Mouse (Mus musculus): ENCODE results near the gene Sema4b.

DNA sequence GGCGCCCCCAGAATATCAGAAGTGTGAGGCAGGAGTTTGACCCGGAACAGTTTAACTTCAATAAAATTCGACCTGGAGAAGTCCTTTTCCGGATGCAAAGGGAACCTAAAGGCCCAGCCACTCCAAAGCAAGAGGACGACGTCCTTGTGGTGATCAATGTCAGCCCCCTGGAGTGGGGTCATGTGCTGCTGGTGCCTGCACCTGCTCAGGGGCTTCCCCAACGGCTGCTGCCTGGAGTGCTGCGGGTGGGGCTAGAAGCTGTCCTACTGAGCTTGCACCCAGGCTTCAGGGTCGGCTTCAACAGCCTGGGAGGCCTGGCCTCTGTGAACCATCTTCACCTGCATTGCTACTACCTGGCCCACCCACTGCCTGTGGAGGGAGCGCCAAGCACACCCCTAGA lies 51.9 kb downstream of the Sema4b start:
- no peak for TF ChIP-seq CTCF (IDR thresholded peaks at IDR 0.05)
- TF ChIP-seq POLR2A (IDR thresholded peaks at IDR 0.05; ENCODE audit: insufficient read depth, low read depth, low read length) = no peak
